Mouse (Mus musculus): ENCODE measurements at regions not wholly inside any gene's neighbourhood (a gene's known extent, or its start where the extent isn't known, plus 50 kb on each side); places are given as distances from the start of the nearest gene placed in this dataset.

GRCm38 (mm10) chr12:97525931-97526330 is 733.3 kb downstream of the Galc start:
- no peak for TF ChIP-seq CTCF (IDR thresholded peaks at IDR 0.05; ENCODE audit: low read depth)
- no peak for TF ChIP-seq EP300 (optimal IDR thresholded peaks at IDR 0.05)
